Mouse (Mus musculus) forebrain, embryonic 10.5 days (tissue): Measurements from ENCODE around the gene Nus1. TPM values are rescaled to one million over a fixed set of nuclear protein-coding genes. Genes with fewer than 3 reads are reported as not detected.

Source experiments
- DNase-seq: peaks from one replicate; pipeline ENCODE4 v3.0.0-alpha.2; 2017; ENCODE audit warnings: low spot score; ENCODE audit errors: extremely low spot score
- H3K27ac ChIP-seq: fragments of 300-500 bp; sonication (generic); 2 replicates; pipeline ENCODE4 v1.5.1; 2016; ENCODE audit warnings: mild to moderate bottlenecking
- H3K27me3 ChIP-seq: fragments of 300-500 bp; sonication (generic); 2 replicates; pipeline ENCODE4 v1.6.1; 2016; ENCODE audit warnings: mild to moderate bottlenecking; ENCODE audit not compliant: poor library complexity, severe bottlenecking
- H3K36me3 ChIP-seq: fragments of 300-500 bp; sonication (generic); replicated peaks from 2 replicates; pipeline ENCODE4 v1.6.1; 2016; ENCODE audit warnings: mild to moderate bottlenecking, moderate library complexity
- H3K4me1 ChIP-seq: fragments of 300-500 bp; sonication (generic); 2 replicates; pipeline ENCODE4 v1.6.1; 2016
- H3K4me3 ChIP-seq: fragments of 300-500 bp; sonication (generic); 2 replicates; pipeline ENCODE4 v1.5.1; 2016; ENCODE audit warnings: mild to moderate bottlenecking, moderate library complexity
- H3K9me3 ChIP-seq: fragments of 300-500 bp; sonication (generic); 2 replicates; pipeline ENCODE4 v1.6.1; 2016; ENCODE audit warnings: mild to moderate bottlenecking, moderate library complexity
- WGBS: fragments of 180-500 bp; shearing (Covaris S2); methylation state at CpG from one replicate; pipeline ENCODE4 v1.1.7; 2016; 5-methylcytosine and 5-hydroxymethylcytosine counted together
- polyA plus RNA-seq: library from polyadenylated mRNA; unstranded; fragments of >200 nt; fragmentation: Nextera tagmentation; extraction: Ambion mirVana; gene quantifications from 2 replicates; pipeline ENCODE4 v1.2.1, GENCODE M21; 2016

Nus1 gene
- polyA plus RNA-seq, 1 experiment from 2014 or later: 12.1 TPM

- no peaks in the 10 kb centered on the region for H3K27me3 ChIP-seq
- H3K27ac ChIP-seq: no peak overlapping the region
- DNase-seq: no peak
- H3K36me3 ChIP-seq: peaks cover 26% of the 10 kb centered on the region
- 97% methylated on average over 1 of the region's 1 CpGs for WGBS
- H3K9me3 ChIP-seq: no peaks in the 10 kb centered on the region
- peaks cover 18% of the 10 kb centered on the region for H3K4me1 ChIP-seq
- no peak overlapping the region for H3K4me3 ChIP-seq
These were observed 3.2 kb downstream of the Nus1 start for GRCm38 (mm10) chr10:52420526-52420925.

DNA sequence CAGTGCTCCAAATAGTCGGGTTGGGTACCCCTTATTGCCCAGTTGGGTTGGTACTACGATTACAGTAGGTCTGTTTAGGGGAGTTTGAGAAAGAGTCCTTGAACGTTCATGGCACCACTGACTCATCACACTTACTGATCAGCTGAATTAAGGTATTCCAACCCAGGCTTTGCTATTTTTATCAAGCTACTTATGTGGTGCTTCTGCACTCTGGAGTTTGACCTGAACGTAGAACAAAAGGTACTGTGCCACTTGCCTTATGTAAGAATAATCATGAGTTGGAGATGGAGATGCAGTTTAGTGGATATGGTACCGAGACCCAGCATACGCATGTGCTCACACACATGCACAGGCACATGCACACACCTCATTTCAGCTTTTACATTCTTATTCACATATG, 4.4 kb downstream of the Nus1 start:
- Histone ChIP-seq H3K9me3 (no peaks in the 10 kb centered on the region), H3K4me3 (no peak overlapping the region), H3K27ac (no peak overlapping the region), H3K4me1 (peaks cover 16% of the 10 kb centered on the region), H3K27me3 (no peaks in the 10 kb centered on the region), H3K36me3 (peaks cover 26% of the 10 kb centered on the region)
- WGBS: 92% methylated on average over 6 of the region's 6 CpGs
- DNase-seq: no peak

DNA sequence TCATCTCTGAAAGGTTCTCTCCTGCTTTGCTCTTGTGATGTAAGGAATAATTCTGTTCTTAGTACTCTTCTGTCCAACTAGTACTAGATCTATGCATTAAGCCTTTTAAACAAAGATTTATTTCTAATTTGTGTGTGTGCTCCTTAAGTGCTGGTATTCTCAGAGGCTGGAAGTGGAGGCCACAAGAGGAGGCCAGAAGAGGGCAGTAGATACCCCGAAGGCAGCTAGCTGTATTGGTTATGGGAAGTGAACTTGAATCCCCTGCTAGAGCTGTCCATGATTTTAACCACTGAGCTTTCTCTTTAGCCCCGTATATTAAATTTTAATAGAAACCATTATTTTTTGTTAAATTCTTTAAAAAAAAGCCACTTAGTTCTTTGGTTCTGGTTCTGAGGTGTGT, 5.8 kb downstream of the Nus1 start:
- Histone ChIP-seq H3K27me3 (no peaks in the 10 kb centered on the region), H3K27ac (no peak overlapping the region), H3K9me3 (no peaks in the 10 kb centered on the region), H3K4me1 (peaks cover 21% of the 10 kb centered on the region), H3K4me3 (no peak overlapping the region), H3K36me3 (peaks cover 26% of the 10 kb centered on the region)
- 89% methylated on average over 2 of the region's 2 CpGs for WGBS
- no peak for DNase-seq

GRCm38 (mm10) chr10:52426314-52426980, 9.1 kb downstream of the Nus1 start:
- Histone ChIP-seq H3K36me3 (peaks cover 35% of the 10 kb centered on the region), H3K27ac (no peak overlapping the region), H3K9me3 (no peaks in the 10 kb centered on the region), H3K4me1 (peaks cover 10% of the 10 kb centered on the region), H3K27me3 (no peaks in the 10 kb centered on the region), H3K4me3 (no peak overlapping the region)
- WGBS: 92% methylated on average over 7 of the region's 7 CpGs
- no peak for DNase-seq

GRCm38 (mm10) chr10:52427634-52428415, 10.5 kb downstream of the Nus1 start:
- Histone ChIP-seq H3K36me3 (peaks cover 41% of the 10 kb centered on the region), H3K27ac (no peak overlapping the region), H3K9me3 (no peaks in the 10 kb centered on the region), H3K27me3 (no peaks in the 10 kb centered on the region), H3K4me3 (no peak overlapping the region), H3K4me1 (peaks cover 10% of the 10 kb centered on the region)
- WGBS: 51% methylated on average over 2 of the region's 2 CpGs
- DNase-seq: no peak

DNA sequence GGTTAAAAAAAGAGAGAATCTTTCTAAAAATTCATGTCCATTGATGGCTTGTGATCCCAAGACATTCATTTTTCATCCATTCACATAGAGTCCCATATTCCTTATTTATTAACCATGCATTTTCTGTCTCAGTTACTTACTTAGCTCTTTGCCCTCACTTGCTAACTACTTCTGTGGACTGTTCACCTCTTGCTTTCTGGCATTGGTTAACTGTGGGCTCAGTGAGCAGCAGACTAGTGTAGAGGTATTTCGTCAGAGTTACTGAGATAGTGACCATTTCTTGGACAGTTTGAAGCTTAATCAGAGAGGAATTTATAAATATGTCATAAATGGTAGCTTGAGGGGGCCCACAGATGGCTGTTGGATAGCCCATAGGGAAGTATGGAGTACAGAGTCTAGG, 13.6 kb downstream of the Nus1 start:
- peaks cover 10% of the 10 kb centered on the region for H3K4me1 ChIP-seq
- no peak for DNase-seq
- no peak overlapping the region for H3K27ac ChIP-seq
- no peaks in the 10 kb centered on the region for H3K9me3 ChIP-seq
- peaks cover 64% of the 10 kb centered on the region for H3K36me3 ChIP-seq
- no peaks in the 10 kb centered on the region for H3K27me3 ChIP-seq
- 88% methylated on average over 1 of the region's 1 CpGs for WGBS
- no peak overlapping the region for H3K4me3 ChIP-seq

DNA sequence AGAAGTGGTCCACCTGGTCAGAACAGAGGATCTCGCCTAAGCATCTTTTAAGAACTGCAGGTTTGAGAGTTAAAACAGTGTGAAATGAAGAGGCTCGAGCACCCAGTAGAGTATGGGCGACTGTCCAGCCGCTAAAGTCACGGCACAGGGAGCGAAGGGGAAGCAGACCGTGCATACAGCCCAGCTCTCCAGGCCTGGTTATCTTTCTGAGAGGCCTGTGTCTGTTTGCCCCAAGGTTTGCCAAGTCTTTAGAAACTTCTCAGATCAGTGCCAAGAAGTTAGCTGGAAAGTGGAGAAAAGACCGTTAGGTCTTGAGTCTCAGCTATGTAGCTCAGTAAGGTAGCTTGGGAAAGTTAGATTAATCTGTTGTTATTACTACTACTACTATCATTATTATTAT, 17.5 kb downstream of the Nus1 start:
- Histone ChIP-seq H3K27ac (no peak overlapping the region), H3K4me1 (no peaks in the 10 kb centered on the region), H3K9me3 (no peaks in the 10 kb centered on the region), H3K4me3 (no peak overlapping the region), H3K36me3 (peaks cover 91% of the 10 kb centered on the region), H3K27me3 (no peaks in the 10 kb centered on the region)
- DNase-seq: no peak
- 94% methylated on average over 8 of the region's 8 CpGs for WGBS

DNA sequence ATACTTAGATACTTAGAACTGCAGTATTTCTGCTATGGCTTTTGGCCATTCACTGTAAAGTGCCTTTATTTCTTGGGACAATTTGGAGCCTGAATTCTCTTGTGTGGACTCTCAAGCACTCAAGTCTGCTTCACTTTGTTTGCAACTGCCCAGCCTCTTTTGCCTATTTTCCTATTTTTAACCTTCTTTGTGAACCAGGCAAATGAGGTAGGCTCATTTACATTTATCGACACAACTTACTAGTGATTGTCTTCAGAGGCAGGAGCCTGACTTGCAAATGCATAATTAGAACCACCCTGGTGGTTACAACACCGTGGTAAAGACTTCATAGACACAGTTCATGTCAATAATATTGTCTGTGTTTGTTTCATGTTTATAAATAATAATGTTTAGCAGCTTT, 43.3 kb downstream of the Nus1 start:
- WGBS: 76% methylated on average over 2 of the region's 2 CpGs

GRCm38 (mm10) chr10:52463941-52464739, 46.8 kb downstream of the Nus1 start:
- H3K9me3 ChIP-seq: no peaks in the 10 kb centered on the region
- DNase-seq: no peak
- H3K27me3 ChIP-seq: no peaks in the 10 kb centered on the region
- WGBS: 78% methylated on average over 7 of the region's 7 CpGs
- H3K4me1 ChIP-seq: no peaks in the 10 kb centered on the region
- H3K27ac ChIP-seq: no peak overlapping the region
- no peak overlapping the region for H3K4me3 ChIP-seq
- H3K36me3 ChIP-seq: no peaks in the 10 kb centered on the region

More for the DNA sequence above, 43.3 kb downstream of the Nus1 start:
- no peaks in the 10 kb centered on the region for H3K36me3 ChIP-seq
- no peak overlapping the region for H3K4me3 ChIP-seq
- H3K9me3 ChIP-seq: no peaks in the 10 kb centered on the region
- no peaks in the 10 kb centered on the region for H3K4me1 ChIP-seq
- DNase-seq: no peak
- H3K27ac ChIP-seq: no peak overlapping the region
- no peaks in the 10 kb centered on the region for H3K27me3 ChIP-seq

DNA sequence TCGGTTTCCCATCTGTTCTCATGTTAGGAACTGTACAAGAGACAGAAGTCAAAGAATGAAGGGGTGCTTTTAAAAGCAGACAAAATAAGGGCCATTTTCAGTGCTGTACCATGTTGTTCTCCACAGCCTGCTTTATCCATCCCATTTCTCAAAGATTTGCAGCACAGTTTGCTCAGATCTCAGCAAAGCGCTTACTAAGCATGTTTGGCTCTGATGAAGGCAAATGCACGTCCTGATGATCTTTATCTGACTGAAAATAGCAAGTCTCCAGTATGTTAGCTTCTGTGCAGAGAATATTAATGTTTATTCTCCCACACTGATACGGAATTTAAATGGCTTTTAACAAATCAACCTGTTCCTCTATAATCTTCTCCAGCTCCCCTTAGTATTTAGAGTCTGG, 54.2 kb downstream of the Nus1 start:
- H3K9me3 ChIP-seq: no peaks in the 10 kb centered on the region
- WGBS: 92% methylated on average over 4 of the region's 4 CpGs
- no peak overlapping the region for H3K4me3 ChIP-seq
- H3K27ac ChIP-seq: no peak overlapping the region
- no peaks in the 10 kb centered on the region for H3K4me1 ChIP-seq
- no peaks in the 10 kb centered on the region for H3K36me3 ChIP-seq
- no peak for DNase-seq
- no peaks in the 10 kb centered on the region for H3K27me3 ChIP-seq
